Mouse (Mus musculus): Measurements from ENCODE around the gene Slc27a1. TPM values are rescaled to one million over a fixed set of nuclear protein-coding genes. Genes with fewer than 3 reads are reported as not detected.

Gene Slc27a1
- polyA plus RNA-seq, 1 experiment, result 21.8 TPM

DNA sequence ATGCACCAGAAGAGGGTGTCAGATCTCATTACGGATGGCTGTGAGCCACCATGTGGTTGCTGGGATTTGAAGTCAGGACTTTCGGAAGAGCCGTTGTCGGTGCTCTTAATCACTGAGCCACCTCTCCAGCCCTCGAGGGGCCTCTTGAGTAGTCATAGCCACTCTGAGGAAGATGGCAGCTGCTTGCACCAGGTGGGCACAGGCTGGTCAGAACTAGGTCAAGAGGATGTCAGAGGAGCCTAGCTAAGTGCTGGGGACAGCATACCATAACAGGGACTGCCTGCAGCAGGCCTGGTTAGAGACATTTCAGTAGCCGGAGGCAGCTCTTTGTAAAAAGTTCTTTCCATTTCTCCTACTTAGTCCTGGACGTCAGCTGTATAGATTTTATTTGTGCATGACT is 17.9 kb upstream of the Slc27a1 start:
- H3K27me3 ChIP-seq (ENCODE audit: control insufficient read depth, insufficient read depth, low read length, poor library complexity, severe bottlenecking), result no peaks in the 10 kb centered on the region
- H3K4me1 ChIP-seq (ENCODE audit: control insufficient read depth, insufficient read depth, low read length), result no peaks in the 10 kb centered on the region
- H3K4me3 ChIP-seq (ENCODE audit: low read depth, low read length), result no peak overlapping the region
- no peak overlapping the region for H3K27ac ChIP-seq (ENCODE audit: insufficient read depth, low read length)
- peaks cover 11% of the 10 kb centered on the region for H3K36me3 ChIP-seq (ENCODE audit: control insufficient read depth, insufficient read depth, low read length, poor library complexity, severe bottlenecking)
- H3K9ac ChIP-seq (ENCODE audit: low read depth, poor library complexity, severe bottlenecking), result no peak overlapping the region
- H3K9me3 ChIP-seq (replicated peaks; ENCODE audit: control insufficient read depth, insufficient read depth, low read length, poor library complexity, severe bottlenecking), result no peaks in the 10 kb centered on the region
- TF ChIP-seq POLR2A (IDR thresholded peaks at IDR 0.05; ENCODE audit: insufficient read depth, low read length) (no peak), CTCF (IDR thresholded peaks at IDR 0.05; ENCODE audit: low read depth, low read length) (no peak), EP300 (IDR thresholded peaks at IDR 0.05; ENCODE audit: insufficient read depth, low read depth, low read length) (no peak)

DNA sequence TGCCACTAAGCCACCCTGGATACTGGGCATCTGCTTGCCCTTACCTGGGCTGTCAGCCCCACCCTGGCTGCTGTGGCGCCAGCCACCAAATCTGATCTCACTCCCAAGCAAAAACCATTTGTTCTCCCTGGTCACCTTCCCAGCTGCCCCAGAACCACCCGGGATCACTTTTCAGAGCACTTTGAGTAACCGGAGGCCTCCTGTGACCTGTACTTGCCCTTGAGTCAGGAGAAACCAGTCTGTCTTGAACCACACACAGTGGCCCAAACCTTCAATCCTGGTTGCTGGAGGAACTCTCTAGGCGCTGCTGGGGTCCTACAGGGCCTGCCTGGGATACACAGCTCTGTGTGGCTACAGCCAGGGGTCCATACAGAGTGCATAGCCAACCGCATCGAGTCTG is 15.9 kb upstream of the Slc27a1 start:
- TF ChIP-seq CTCF (IDR thresholded peaks at IDR 0.05; ENCODE audit: low read depth, low read length), result no peak
- TF ChIP-seq POLR2A (IDR thresholded peaks at IDR 0.05; ENCODE audit: insufficient read depth, low read length), result no peak
- TF ChIP-seq EP300 (IDR thresholded peaks at IDR 0.05; ENCODE audit: insufficient read depth, low read depth, low read length), result no peak
- Histone ChIP-seq H3K27me3 (ENCODE audit: control insufficient read depth, insufficient read depth, low read length, poor library complexity, severe bottlenecking) (no peaks in the 10 kb centered on the region), H3K27ac (ENCODE audit: insufficient read depth, low read length) (no peak overlapping the region), H3K9ac (ENCODE audit: low read depth, poor library complexity, severe bottlenecking) (no peak overlapping the region), H3K36me3 (ENCODE audit: control insufficient read depth, insufficient read depth, low read length, poor library complexity, severe bottlenecking) (peaks cover 4% of the 10 kb centered on the region), H3K9me3 (replicated peaks; ENCODE audit: control insufficient read depth, insufficient read depth, low read length, poor library complexity, severe bottlenecking) (no peaks in the 10 kb centered on the region), H3K4me3 (ENCODE audit: low read depth, low read length) (no peak overlapping the region), H3K4me1 (ENCODE audit: control insufficient read depth, insufficient read depth, low read length) (no peaks in the 10 kb centered on the region)

GRCm38 (mm10) chr8:71554001-71554400 is 14.7 kb upstream of the Slc27a1 start:
- Histone ChIP-seq H3K27ac (ENCODE audit: insufficient read depth, low read length) (no peak overlapping the region), H3K9ac (ENCODE audit: low read depth, poor library complexity, severe bottlenecking) (no peak overlapping the region), H3K36me3 (ENCODE audit: control insufficient read depth, insufficient read depth, low read length, poor library complexity, severe bottlenecking) (no peaks in the 10 kb centered on the region), H3K4me3 (ENCODE audit: low read depth, low read length) (no peak overlapping the region), H3K27me3 (ENCODE audit: control insufficient read depth, insufficient read depth, low read length, poor library complexity, severe bottlenecking) (no peaks in the 10 kb centered on the region), H3K9me3 (replicated peaks; ENCODE audit: control insufficient read depth, insufficient read depth, low read length, poor library complexity, severe bottlenecking) (no peaks in the 10 kb centered on the region), H3K4me1 (ENCODE audit: control insufficient read depth, insufficient read depth, low read length) (no peaks in the 10 kb centered on the region)
- TF ChIP-seq EP300 (IDR thresholded peaks at IDR 0.05; ENCODE audit: insufficient read depth, low read depth, low read length) (no peak), POLR2A (IDR thresholded peaks at IDR 0.05; ENCODE audit: insufficient read depth, low read length) (no peak), CTCF (IDR thresholded peaks at IDR 0.05; ENCODE audit: low read depth, low read length) (no peak)

- no peak overlapping the region for H3K27ac ChIP-seq (ENCODE audit: insufficient read depth, low read length)
- no peaks in the 10 kb centered on the region for H3K36me3 ChIP-seq (ENCODE audit: control insufficient read depth, insufficient read depth, low read length, poor library complexity, severe bottlenecking)
- no peaks in the 10 kb centered on the region for H3K9me3 ChIP-seq (replicated peaks; ENCODE audit: control insufficient read depth, insufficient read depth, low read length, poor library complexity, severe bottlenecking)
- no peaks in the 10 kb centered on the region for H3K4me1 ChIP-seq (ENCODE audit: control insufficient read depth, insufficient read depth, low read length)
- no peak for TF ChIP-seq POLR2A (IDR thresholded peaks at IDR 0.05; ENCODE audit: insufficient read depth, low read length)
- no peak for TF ChIP-seq CTCF (IDR thresholded peaks at IDR 0.05; ENCODE audit: low read depth, low read length)
- no peak for TF ChIP-seq EP300 (IDR thresholded peaks at IDR 0.05; ENCODE audit: insufficient read depth, low read depth, low read length)
- no peak overlapping the region for H3K9ac ChIP-seq (ENCODE audit: low read depth, poor library complexity, severe bottlenecking)
- no peaks in the 10 kb centered on the region for H3K27me3 ChIP-seq (ENCODE audit: control insufficient read depth, insufficient read depth, low read length, poor library complexity, severe bottlenecking)
- no peak overlapping the region for H3K4me3 ChIP-seq (ENCODE audit: low read depth, low read length)
Measured at GRCm38 (mm10) chr8:71554644-71555043, 14.0 kb upstream of the Slc27a1 start.

DNA sequence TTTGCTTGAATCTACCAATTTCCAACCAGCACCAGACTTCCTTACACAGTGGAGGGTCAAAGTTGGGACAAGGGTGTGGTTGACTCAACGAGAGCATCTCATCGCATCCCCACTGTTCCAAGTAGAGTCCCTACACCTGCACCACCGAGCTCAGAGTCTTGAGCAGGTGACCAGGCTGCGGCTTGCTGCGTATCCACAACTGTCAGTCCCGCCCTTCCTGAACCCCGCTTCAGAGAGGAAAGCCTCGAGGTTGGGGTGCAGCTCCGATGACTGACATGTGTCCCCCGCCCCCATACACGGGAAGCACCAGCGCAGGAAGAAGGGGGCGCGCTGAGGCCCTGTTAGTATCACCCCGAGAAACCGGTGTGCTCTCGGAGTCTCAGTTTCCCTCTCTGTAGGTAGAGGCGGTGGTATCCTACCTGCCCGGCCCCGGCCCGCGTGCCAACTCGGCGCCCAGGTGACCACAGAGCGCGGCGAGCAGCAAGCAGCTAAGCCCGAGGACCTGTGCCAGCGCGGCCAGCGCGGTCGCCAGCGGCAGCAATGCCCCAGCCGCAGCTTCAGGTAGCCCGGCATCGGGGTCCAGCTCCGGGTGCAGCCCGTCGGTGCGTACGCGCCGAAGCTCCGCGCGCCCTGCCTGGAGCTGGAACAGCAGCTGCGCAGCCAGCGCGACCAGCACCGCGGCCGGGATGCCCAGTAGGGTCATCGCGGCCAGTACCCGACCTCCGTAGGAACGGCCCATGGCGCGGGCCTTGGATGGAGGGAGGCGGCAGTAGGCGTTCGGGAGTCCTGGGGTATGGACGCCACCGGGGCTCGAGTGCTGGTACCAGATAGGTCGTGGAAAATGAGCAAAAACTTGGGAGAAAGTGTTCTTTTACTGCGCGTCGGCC is 10.4 kb upstream of the Slc27a1 start, which contains the start of gene Tmem221:
Gene Tmem221, minus strand, starts transcription at position 801 of the 887 bp plus-strand sequence.
- H3K27ac ChIP-seq (ENCODE audit: insufficient read depth, low read length), result no peak within 1 kb of the TSS
- TF ChIP-seq EP300 (IDR thresholded peaks at IDR 0.05; ENCODE audit: insufficient read depth, low read depth, low read length), result no peak
- peak; percentile 17 for TF ChIP-seq CTCF (IDR thresholded peaks at IDR 0.05; ENCODE audit: low read depth, low read length)
- TF ChIP-seq POLR2A (IDR thresholded peaks at IDR 0.05; ENCODE audit: insufficient read depth, low read length), result peak; percentile 53
- H3K36me3 ChIP-seq (ENCODE audit: control insufficient read depth, insufficient read depth, low read length, poor library complexity, severe bottlenecking), result no peaks in the 10 kb centered on the region
- H3K4me3 ChIP-seq (ENCODE audit: low read depth, low read length), result peak within 1 kb of the TSS; percentile 77
- H3K4me1 ChIP-seq (ENCODE audit: control insufficient read depth, insufficient read depth, low read length), result no peaks in the 10 kb centered on the region
- H3K9me3 ChIP-seq (replicated peaks; ENCODE audit: control insufficient read depth, insufficient read depth, low read length, poor library complexity, severe bottlenecking), result no peaks in the 10 kb centered on the region
- peaks cover 3% of the 10 kb centered on the region; the same call in 1 of the 2 replicates for H3K27me3 ChIP-seq (ENCODE audit: control insufficient read depth, insufficient read depth, low read length, poor library complexity, severe bottlenecking)
- peak within 1 kb of the TSS; percentile 78 for H3K9ac ChIP-seq (ENCODE audit: low read depth, poor library complexity, severe bottlenecking)
